Mouse (Mus musculus): ENCODE results near the gene Ccdc57.
"Not testable (repeated sequence)": the region's sequence is repeated elsewhere in the genome, so short reads cannot be mapped to it uniquely, and the experiment has no call there.

Gene Ccdc57

DNA sequence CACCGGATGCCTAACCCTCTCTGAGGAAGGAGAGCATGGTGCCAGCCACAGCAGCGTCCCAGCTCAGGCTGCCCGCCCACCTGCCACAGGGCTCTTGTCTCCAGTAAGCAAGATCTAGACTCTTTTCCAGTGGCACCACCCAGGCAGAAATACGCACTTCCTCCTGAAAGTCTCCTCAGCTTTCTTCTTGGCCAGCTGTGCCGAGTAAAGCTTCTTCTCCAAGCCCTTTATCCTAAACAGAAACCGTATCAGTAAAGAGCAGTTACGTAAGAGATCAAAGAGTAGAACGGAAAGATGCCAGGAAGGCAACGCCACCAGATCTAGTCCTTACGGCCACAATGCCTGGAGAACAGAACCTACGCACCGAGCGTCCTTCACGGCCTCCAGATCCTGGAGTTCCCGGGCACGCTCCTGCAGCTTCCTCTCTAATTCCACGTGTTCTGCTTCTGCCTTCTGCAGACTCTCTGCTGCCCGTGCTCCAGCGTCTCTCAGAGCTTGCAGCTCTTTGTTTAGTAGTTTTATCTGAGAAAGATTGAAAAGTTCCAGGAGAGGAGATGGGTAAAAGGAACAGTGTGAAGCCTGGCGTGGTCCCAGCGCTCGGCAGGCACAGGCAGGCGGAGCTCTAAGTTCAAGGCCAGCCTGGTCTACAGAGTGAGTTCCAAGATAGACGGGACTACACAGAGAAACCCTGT lies 29.4 kb downstream of the Ccdc57 start:
- in situ Hi-C loops (cut with MboI; ENCODE audit: low sequenced_read_pairs), result no loop called here

DNA sequence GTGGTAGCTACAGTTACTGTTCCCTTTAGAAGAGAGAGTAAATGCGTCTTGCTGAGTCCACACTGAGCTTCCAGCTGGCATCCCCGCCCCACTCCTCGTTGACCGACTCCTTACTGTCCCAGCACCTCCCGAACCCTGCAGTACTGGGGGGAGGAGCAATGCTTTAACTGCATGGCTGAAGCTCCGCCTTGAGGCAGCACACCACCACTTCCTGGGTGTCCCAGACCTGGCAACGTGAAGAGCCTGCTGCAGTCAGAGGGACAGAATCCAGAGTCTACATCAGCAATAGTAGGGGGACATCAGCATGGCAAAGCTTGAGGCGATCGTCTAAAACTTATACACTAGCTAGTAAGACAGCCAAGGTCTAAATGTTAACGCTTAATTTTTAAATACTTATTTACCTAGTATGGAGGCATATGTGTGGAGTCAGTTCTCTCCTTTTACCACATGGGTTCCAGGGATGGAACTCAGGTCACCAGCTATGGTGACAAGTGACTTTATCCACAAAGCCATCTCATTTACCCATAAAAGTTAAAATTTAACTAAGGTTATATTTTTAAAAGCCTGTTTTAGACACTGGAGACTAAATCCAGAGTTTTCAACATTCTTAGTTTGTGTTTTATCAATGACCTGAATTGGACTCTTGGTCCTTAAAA lies 30.1 kb downstream of the Ccdc57 start:
- in situ Hi-C loops (cut with MboI; ENCODE audit: low sequenced_read_pairs), result no loop called here

DNA sequence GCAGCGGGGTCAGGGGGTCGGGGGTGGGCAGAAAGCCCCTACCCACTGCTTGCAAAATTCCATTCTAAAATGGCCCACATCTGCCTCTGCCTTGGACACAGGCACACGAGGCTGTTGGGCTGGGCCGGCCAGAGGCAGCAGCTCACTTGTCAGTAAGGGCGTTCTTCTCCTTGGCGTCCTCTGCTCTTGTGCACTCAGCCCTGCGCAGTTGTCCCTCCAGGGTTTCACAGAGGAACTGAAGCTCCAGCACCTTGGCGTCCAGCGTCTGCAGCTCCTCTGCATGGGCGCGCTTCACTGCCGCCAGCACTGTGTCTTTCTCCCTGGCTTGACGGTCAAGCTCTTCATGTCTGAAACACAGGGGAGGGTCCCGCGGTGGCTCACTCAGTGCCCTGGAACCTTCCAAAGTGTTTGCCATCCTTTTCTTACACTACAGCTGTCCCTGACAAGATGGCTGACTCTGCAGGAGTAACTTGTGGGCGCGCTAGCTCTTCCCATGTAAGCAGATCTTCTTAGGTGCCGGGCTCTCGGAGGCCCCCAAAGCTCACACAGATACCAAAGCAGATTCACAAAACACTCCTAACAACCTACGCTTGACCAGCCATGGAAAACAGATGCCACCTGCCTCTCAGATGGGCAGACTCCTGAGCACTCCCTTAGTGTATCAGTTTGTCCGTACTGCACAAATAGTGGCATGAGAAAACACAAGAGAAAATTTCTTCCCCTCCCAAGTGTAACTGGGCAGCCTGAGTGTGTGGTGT lies 30.8 kb downstream of the Ccdc57 start:
- in situ Hi-C loops (cut with MboI; ENCODE audit: low sequenced_read_pairs), result no loop called here

DNA sequence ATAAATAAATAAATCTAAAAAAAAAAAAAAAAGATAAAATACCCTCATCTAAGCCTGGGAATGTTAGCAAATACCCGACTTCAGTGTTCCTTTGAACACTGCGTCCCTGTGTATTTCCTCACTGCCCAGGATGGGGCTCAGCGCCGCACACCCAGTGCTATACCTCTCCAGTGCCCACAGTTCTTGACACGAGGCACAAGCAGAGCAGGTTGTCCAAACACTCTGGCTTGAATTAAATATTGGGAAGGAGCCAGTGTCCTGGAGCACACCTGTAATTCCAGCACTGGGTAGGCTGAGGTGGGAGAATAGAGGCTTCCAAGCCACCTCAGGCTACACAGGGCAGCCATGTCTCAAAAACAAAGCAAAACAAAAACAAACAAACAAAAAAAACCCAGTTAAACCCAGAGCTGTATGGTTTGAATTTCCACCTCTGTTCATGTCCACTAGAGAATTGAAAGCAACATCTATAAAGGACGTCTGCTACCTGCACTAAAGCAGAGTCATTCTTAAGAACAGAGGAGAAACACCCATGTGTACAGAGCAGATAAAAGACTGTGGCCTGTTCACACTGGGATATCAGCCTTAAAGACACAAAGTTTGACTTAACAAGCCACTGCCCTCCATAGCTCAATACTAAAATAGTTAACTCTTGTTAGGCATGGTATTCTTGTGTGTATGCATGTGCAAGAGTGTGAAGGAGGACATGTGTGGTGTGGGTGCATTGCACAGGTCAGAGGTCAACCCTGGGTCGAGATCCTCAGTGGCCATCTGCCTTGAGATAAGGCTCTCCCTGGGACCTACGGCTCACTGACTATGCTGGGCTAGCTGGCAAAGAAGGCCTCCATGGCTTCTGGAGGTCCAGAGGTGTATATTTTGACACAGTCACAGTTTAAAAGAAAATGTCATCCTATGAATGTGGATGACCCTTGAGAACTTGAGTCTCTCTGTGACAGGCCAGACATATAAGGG lies 32.1 kb downstream of the Ccdc57 start:
- in situ Hi-C loops (cut with MboI; ENCODE audit: low sequenced_read_pairs), result no loop called here

DNA sequence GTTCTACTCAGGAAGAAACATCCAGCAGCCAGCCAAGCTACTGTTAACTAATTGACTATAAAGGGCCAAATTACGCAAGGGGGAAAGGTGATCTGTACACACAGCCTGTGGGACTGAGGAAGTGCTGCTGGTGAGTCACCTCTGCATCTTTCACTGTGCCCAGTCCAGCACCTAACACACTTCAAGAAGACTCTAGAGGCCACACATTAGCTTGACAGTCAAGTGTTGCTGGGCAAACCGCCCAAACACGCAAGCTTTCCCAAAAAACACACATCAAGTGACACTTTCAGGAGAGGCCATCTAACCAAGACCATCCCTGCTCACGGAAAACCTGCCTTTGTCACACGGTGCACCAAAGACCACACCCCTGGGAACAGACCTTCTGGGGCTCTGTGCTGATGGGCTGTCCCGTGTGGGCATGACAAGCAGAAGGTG lies 34.5 kb downstream of the Ccdc57 start:
- in situ Hi-C loops (cut with MboI; ENCODE audit: low sequenced_read_pairs), result no loop called here

DNA sequence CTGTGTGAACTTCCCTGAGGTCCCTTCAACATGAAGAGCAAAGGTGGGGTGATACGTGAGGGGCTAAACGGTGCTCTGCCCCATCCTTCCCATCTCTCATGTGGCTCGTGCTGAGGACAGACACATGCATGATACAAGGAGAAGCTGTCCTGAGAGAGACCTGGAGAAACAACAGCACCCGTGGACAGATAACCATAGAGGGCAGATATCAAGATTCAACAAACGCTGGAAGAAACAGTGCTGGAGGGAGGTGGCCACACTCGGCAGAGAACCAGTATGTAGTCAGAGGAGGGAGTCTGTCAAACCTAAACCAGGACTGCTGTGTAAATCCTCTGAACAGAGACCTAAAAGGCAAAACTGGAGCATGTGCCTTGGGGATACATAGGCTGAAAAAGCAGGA lies 37.2 kb downstream of the Ccdc57 start:
- in situ Hi-C loops (cut with MboI; ENCODE audit: low sequenced_read_pairs), result no loop called here

DNA sequence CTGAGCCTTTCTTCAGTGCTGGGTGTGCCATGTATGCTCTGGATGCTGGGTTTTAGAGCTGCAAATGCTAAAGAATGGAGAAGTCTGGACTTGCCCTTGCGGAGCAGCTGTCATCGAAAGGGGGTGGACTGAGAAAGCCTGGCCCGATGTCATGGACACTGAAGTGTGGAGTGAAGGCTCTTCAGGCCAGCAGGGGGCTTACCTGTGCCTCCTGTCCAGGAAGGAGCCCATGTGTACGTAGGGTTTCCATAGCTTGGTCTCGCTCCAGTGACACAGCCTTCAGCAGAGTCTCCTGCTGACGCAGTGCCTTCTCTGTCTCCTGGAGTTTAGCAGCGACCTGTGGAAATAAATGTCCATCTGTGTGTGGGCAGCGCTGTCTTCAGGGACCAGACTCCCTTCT lies 38.3 kb downstream of the Ccdc57 start:
- in situ Hi-C loops (cut with MboI; ENCODE audit: low sequenced_read_pairs), result no loop called here

DNA sequence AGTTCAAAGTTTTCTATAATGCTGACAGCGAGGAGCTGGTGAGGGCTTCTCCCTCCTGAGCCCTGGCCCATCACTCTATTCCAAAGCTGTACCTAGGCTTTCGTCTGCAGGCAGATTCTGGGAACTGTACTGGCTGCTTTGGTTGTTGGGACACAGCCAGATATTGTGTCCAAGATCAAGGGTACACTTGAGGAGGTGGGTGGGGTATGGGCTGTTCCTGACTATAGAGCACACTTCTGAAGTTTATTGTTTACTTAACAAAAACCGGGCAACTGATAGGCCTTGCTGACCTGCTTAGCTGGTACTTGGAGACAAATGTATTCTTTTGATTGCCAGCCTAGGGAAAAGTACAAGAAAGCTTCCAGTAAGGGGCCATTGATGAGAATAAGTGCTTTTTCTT lies 43.5 kb downstream of the Ccdc57 start:
- in situ Hi-C loops (cut with MboI; ENCODE audit: low sequenced_read_pairs), result no loop called here

DNA sequence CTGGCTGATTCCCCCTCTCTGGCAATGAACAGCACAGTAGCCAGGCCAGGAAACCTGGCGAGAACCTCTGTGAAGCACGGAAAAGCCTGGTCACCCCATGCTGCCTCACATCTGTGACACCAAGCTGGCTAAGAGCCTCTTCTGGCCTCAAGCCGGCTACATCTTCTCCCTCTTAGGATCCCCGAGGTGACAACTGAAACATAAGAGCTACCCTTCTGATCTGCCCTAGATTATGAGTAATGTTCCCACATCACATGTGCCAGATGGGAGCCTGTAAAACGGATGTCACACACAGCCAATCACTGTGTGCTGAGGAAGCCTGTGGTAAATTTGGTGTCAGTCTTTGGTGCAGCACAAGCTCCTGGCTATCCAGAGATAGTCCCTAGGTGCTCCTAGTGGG lies 44.0 kb downstream of the Ccdc57 start:
- in situ Hi-C loops (cut with MboI; ENCODE audit: low sequenced_read_pairs), result no loop called here

DNA sequence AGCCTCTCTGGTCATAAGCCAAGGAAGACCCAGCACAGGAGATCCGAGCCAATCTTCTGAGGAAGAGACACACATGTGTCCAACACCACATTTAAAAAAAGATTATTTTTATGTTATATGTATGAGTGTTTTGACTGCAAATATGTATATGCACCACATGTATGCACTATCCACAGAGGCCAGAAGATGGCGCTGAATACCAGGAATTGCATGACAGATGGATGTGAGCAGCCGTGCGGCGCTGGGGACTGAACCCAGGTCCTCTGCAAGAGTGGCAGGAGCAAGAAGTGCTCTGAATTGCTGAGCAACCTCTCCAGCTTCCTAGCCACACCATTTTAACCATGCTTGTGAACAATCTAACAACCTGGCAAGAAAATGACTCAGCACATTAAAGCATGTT lies 45.2 kb downstream of the Ccdc57 start:
- in situ Hi-C loops (cut with MboI; ENCODE audit: low sequenced_read_pairs), result no loop called here

DNA sequence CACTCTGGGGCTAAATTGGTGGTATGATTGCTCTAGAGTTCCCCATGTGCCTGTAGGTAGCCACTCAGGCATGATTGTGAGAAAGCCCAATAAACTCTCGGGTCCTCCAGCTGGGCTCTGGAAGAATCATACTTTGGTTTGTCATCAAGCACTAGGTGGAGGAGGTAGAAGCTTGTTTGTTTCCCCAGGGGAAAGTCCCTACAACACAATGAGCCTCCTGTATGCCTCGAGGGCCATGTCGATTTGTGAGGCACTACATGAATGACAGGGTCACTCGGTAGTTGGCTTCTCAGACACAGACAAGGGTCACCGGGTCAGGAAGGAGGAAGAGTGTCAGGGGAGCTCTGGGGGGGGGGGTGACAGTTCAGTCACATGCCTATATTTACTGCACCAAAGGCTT lies 46.2 kb downstream of the Ccdc57 start:
- in situ Hi-C loops (cut with MboI; ENCODE audit: low sequenced_read_pairs), result no loop called here

DNA sequence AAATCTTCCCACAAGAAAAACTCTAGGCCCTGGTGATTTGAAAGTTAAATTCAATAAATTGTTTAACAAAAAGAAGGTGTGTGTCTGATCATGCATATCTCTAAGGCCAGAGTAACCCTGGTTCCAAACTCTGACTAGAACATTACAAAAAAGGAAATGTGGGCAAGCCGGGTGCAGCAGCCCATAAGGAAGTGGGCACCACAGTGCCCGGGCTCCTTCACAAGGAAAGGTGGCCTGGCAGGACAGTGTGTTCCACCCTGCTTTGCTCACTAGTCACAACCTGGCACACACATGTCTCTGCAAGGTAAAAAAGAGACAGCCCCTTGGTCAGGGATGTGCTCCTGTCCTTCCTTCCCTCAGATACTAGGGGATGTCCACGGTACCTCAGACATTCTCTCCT lies 49.1 kb downstream of the Ccdc57 start:
- in situ Hi-C loops (cut with MboI; ENCODE audit: low sequenced_read_pairs), result no loop called here

DNA sequence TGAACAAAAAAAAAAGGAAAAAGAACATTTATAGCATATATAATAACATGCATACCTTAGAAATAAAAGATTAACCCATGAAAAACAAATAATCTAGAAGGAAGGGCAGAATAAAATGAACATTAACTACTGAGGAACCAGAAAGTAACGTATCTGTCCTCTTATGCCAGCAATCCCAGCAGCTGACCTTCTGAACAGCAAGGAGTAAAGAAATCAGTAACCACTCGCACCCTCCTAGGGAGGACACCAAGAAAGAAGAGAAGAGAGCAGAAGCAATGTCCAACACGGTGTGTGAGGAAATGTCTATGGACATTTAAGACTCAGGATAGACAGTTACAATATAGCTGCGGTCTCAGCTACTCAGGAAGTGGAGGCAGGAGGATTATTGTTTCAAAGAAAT lies 49.7 kb downstream of the Ccdc57 start:
- in situ Hi-C loops (cut with MboI; ENCODE audit: low sequenced_read_pairs), result no loop called here

DNA sequence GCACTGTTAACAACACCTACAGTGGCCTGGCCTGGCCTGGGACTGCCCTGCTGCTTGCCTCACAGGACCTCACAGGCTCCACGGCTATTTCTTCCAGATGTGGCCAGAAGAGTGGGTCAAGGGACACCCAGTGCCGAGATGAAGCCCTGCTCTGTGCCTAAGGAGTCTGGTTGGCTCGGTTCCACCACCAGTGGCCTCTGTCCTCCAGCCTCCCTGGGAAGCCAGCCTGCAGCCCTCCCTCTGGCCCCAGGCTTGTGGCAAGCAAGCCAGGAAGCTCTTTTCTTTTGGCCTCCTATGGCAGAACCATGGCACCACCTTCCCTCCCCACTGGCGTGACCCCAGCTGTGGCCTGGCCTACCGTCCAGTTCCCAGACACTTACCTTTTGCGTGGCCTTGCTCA lies 59.5 kb downstream of the Ccdc57 start:
- in situ Hi-C loops (cut with MboI; ENCODE audit: low sequenced_read_pairs), result no loop called here

DNA sequence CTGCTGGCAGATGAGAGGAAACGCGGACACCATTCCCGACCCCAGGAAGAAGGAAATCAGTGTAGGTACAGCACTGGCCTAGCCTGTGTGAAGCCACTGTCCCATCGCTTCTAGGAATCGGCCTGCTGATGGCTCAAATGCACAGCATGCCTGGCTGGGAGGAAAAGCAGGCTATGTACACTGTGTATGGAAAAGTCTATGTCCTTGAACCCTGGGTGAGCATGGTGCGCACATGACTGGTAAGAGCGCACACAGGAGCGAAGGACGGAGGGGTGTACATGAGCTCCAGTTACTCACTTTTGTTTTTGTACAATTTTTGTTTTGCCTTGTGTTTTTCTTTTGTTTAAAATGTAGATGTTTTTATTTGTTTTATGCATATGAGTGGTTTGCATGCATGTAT lies 61.2 kb downstream of the Ccdc57 start:
- in situ Hi-C loops (cut with MboI; ENCODE audit: low sequenced_read_pairs), result no loop called here

DNA sequence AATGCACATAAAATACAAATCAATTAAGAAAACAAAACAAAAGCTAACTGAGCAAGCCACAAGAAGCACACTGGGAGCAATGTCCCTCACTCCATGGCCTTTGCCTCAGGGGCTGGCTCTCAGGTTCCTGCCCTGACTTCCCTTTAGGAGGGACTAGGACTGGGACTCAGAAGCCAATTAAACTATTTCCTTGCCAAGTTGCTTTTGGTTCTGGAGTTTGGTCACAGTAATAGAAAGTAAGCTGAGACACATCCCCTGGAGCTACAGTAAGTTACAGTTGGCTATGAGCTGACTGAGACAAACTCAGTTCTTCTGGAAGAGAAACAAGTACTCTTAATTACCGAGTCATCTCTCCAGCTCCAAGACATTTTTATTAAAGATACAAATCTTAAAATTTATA lies 66.9 kb downstream of the Ccdc57 start:
- in situ Hi-C loops (cut with MboI; ENCODE audit: low sequenced_read_pairs), result no loop called here

DNA sequence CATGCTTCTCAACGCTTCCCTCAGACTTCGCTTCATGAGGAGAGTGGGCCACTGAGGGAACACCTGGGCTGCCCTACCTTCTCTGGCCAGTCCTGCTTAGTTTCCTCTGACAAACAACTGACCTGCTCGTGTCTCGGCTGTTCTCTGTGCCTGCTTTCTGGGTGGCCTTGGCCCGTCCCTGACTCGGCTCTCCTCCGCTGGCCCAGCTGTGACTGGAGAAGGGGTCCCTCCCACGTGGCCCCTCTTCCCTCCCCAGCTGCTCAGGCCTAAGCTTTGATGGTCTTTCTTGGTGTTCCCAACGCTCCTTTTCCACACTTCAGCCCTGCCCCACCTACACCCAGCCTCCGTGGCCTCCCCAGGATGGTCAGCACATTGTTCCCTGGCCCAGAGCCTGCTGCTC lies 69.9 kb downstream of the Ccdc57 start:
- in situ Hi-C loops (cut with MboI; ENCODE audit: low sequenced_read_pairs), result no loop called here

DNA sequence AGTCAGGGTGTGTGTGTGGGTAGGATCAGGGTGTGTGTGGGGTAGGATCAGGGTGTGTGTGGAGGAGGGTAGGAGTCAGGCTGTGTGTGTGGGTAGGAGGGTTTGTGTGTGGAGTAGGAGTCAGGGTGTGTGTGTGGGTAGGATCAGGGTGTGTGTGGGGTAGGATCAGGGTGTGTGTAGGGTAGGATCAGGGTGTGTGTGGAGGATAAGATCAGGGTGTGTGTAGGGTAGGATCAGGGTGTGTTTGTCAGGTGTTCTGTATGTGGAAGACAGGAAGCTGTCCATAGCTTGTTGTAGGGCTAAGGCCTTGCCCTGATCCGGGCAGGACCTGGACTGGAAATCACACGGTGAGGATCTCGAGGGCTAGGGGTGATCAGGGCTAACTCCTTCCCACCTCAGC lies 76.7 kb downstream of the Ccdc57 start:
- in situ Hi-C loops (cut with MboI; ENCODE audit: low sequenced_read_pairs), result not testable (repeated sequence)

DNA sequence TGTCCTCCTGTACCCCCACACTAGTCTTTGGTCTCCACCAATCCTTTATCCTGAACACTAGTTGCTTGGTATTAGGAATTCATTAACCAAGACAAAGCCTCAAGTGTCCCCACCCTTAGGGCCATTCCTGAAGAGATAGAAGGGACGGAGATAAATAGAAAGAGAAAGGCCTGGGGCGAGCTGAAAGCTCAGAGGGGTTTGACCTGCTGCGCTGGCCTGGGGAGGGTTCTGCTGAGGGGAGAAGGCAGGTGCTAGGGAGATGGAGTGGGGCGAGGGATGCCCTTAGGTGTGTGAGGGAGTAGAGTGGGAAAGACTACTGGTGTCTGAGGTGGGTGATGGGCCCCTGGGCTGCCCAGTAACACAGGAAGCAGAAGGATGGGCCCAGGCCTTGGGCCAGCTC lies 78.9 kb downstream of the Ccdc57 start:
- in situ Hi-C loops (cut with MboI; ENCODE audit: low sequenced_read_pairs), result no loop called here

DNA sequence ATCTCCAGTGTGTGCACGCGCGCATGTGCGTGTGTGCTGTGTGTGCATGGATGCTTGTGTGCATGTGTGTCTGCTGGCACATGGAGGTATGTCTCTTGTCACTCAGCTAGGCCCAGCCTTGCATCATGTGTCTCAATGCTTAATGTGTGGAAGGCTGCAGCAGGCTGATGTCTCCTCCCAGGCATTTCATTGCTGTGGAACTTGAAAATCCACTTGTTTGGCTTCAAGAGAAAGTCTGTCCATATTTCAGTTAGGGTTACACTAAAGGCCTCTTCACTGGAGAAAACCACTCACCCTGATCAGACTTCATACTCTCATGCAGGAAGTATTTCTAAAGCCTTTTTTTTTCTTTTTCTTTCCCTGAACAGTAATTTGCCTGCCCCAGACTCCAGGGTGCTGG lies 79.5 kb downstream of the Ccdc57 start:
- in situ Hi-C loops (cut with MboI; ENCODE audit: low sequenced_read_pairs), result no loop called here

Measured in CH12F3 (cell line).